Mouse (Mus musculus) midbrain, embryonic 10.5 days (tissue): ENCODE results near the gene Epha8. TPM values are rescaled to one million over a fixed set of nuclear protein-coding genes. Genes with fewer than 3 reads are reported as not detected.

Experiments used
- DNase-seq: peaks from one replicate; pipeline ENCODE4 v3.0.0-alpha.2; 2017; ENCODE audit warnings: low spot score
- H3K27ac ChIP-seq: fragments of 300-500 bp; sonication (generic); replicated peaks from 2 replicates; pipeline ENCODE4 v1.5.1; 2016; ENCODE audit warnings: mild to moderate bottlenecking
- H3K27me3 ChIP-seq: fragments of 300-500 bp; sonication (generic); 2 replicates; pipeline ENCODE4 v1.6.1; 2016; ENCODE audit warnings: low read depth, mild to moderate bottlenecking; ENCODE audit not compliant: poor library complexity, severe bottlenecking
- H3K36me3 ChIP-seq: fragments of 300-500 bp; sonication (generic); 2 replicates; pipeline ENCODE4 v1.6.1; 2016; ENCODE audit warnings: mild to moderate bottlenecking, moderate library complexity
- H3K4me1 ChIP-seq: fragments of 300-500 bp; sonication (generic); 2 replicates; pipeline ENCODE4 v1.6.1; 2016
- H3K4me3 ChIP-seq: fragments of 300-500 bp; sonication (generic); 2 replicates; pipeline ENCODE4 v1.5.1; 2016; ENCODE audit warnings: mild to moderate bottlenecking, moderate library complexity
- H3K9me3 ChIP-seq: fragments of 300-500 bp; sonication (generic); replicated peaks from 2 replicates; pipeline ENCODE4 v1.6.1; 2016; ENCODE audit warnings: mild to moderate bottlenecking
- WGBS: fragments of 180-500 bp; shearing (Covaris S2); methylation state at CpG from one replicate; pipeline ENCODE4 v1.1.7; 2016; 5-methylcytosine and 5-hydroxymethylcytosine counted together
- polyA plus RNA-seq: library from polyadenylated mRNA; unstranded; fragments of >200 nt; fragmentation: Nextera tagmentation; extraction: Ambion mirVana; gene quantifications from 2 replicates; pipeline ENCODE4 v1.2.1, GENCODE M21; 2016

The Epha8 gene
- polyA plus RNA-seq, 1 experiment from 2014 or later: 3.9 TPM

DNA sequence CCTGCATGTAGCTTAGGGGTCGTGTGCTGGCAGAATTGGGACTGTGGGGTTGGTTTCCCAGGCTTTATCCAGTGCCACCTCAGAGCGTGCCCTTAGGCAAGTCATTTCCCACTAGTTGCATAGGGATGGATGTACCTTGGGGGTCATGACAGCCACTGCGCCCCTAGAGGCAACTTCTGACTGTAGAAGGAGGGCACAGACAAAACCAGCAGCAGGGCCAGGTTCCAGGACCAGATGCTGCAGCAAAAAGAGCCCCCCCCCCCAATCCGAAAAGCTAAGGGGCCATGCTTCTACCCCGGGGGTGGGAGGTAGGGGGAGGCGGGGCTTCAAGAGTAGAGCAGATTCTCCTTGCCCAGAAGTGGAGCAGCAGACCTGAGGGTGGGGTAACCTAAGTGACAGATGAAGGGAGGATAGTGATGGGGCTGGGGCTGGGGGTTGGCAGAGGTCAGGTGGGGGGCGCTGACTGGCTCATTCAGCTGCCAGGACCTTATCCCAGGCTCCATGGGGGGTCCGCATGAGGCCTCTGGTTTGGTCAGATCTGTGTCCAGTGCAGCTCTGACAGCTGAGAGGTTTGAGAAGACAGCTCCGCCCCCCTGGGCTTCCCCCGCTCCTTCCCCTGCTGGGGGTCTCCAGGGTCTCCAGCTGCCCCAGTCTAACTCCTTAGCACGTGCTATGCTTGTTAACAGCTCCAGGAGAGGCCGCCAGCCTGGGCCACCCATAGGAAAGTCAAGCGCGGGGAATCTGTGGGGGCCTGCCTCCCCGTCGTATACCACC is 13.1 kb upstream of the Epha8 start:
- H3K36me3 ChIP-seq: no peaks in the 10 kb centered on the region
- 39% methylated on average over 16 of the region's 16 CpGs for WGBS
- DNase-seq: no peak
- no peaks in the 10 kb centered on the region for H3K9me3 ChIP-seq
- no peak overlapping the region for H3K4me3 ChIP-seq
- H3K4me1 ChIP-seq: peaks cover 84% of the 10 kb centered on the region
- H3K27me3 ChIP-seq: peaks cover 100% of the 10 kb centered on the region
- peak overlapping the region; percentile 50 for H3K27ac ChIP-seq

DNA sequence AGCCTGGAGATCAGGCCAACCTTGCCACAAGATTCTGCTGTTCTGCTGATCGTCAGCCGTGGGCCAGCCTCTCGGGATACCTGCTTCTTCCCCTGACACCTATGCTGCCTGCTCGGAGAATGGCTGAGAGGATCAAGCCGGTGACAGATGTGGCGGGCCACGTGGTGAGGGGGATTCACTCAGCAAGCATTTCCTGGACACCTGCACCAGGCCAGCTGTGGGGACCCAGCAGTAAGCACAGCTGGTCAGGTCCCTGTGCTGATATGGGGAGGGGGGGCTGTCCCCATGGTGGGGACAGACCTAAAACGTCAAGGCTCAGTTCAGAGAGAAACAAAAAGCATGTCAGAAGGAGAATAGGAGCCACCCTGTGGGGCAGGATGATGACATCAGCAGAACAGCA is 12.5 kb upstream of the Epha8 start:
- H3K27me3 ChIP-seq: peaks cover 100% of the 10 kb centered on the region
- H3K4me3 ChIP-seq: no peak overlapping the region
- no peak for DNase-seq
- peaks cover 84% of the 10 kb centered on the region for H3K4me1 ChIP-seq
- H3K27ac ChIP-seq: peak overlapping the region; percentile 2; the same call in 1 of the 2 replicates
- no peaks in the 10 kb centered on the region for H3K36me3 ChIP-seq
- WGBS: 72% methylated on average over 8 of the region's 8 CpGs
- H3K9me3 ChIP-seq: no peaks in the 10 kb centered on the region

DNA sequence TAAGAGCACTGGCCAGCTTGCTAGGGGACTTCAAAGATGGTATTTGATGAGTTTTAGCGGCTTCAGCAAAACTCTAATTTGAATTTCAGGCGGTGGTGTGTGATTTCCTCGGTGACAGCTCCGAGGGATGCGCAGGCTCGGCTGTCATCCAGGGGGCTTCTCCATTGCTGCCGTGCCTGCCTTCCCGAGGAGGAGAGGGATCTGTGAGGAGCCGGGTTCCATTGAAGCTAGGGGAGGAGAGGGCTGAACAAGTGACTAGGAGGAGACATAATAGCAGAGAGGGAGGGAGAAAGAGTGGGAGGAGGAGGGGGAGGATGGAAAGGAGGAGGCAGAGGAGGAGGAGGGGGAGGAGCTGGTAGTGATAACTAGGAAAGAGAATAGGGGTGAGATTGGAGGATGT is 10.9 kb upstream of the Epha8 start:
- H3K4me3 ChIP-seq: peak overlapping the region; percentile 10; the same call in 1 of the 2 replicates
- H3K27me3 ChIP-seq: peaks cover 100% of the 10 kb centered on the region
- H3K27ac ChIP-seq: peak overlapping the region; percentile 60
- DNase-seq: no peak
- no peaks in the 10 kb centered on the region for H3K36me3 ChIP-seq
- 32% methylated on average over 9 of the region's 9 CpGs for WGBS
- H3K9me3 ChIP-seq: no peaks in the 10 kb centered on the region
- peaks cover 89% of the 10 kb centered on the region for H3K4me1 ChIP-seq

DNA sequence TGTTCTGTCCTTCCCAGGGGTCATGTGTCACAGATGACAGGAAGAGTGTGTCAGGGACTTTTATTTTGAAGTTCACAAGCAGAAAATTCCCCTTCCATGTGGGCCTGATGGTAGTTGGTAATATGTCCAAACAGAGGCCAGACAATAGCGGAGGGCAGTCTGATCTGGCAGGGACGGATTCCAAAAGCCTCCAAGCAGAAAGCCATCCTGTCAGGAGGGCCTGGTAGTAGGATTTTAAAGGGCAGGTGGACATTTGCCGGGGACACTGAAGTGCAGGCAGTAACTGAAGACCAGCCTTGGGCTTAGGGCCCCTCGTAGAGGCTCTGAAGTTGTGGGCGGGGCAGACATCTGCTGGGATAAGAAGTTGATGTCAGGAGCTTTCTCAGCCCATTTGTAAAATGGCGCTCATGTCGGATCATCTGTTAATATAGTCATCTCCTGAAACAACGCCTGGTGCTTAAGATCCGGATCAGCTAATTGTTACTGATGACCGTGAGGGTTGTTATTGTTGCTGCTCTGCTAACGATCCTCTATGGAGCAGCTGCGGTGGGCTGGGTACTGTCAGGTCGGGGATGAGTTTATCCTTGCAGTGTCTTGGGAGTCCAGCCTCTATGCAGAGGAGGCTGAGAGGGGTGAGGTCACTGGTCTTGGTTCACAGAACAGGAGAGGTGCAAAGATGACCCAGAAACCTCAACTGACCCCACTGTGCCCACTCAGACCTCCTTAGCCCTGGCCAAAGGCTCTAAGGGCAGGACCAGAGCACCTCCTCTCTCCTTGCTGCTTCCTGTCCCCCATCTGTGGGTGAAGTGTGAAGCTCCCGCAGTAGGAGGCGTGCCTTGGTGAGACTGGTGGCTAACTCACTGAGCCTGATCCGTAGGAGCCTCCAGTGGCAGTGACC is 10.1 kb upstream of the Epha8 start:
- Histone ChIP-seq H3K4me1 (peaks cover 96% of the 10 kb centered on the region), H3K27me3 (peaks cover 100% of the 10 kb centered on the region), H3K27ac (peak overlapping the region; percentile 60), H3K36me3 (no peaks in the 10 kb centered on the region), H3K4me3 (peak overlapping the region; percentile 10; the same call in 1 of the 2 replicates), H3K9me3 (no peaks in the 10 kb centered on the region)
- peak; percentile 68 for DNase-seq
- WGBS: 30% methylated on average over 16 of the region's 16 CpGs

DNA sequence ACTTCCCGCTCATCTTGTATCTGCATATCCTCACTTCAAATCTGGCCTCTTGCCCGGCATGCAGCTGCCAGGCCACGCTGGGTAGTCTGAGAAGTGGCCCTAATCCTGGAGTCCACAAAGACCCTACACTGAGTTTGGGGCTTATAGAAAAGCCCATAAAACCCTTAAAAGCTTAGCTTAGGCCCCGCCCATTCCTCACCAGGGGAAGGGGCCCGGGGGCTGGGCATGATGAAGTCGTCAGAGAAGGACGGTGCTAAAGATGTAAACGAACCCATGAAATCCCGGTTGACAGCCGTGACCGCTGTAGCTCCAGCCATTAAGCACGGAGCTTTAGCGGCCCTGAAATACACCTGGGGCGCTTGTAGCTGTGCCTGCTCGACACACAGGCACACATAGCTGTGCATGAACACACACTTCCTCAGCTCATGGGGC is 8.4 kb upstream of the Epha8 start:
- DNase-seq: peak; percentile 80
- H3K4me3 ChIP-seq: no peak overlapping the region
- peaks cover 100% of the 10 kb centered on the region for H3K4me1 ChIP-seq
- no peaks in the 10 kb centered on the region for H3K36me3 ChIP-seq
- H3K9me3 ChIP-seq: no peaks in the 10 kb centered on the region
- peak overlapping the region; percentile 70 for H3K27ac ChIP-seq
- H3K27me3 ChIP-seq: peaks cover 100% of the 10 kb centered on the region
- 16% methylated on average over 15 of the region's 15 CpGs for WGBS

DNA sequence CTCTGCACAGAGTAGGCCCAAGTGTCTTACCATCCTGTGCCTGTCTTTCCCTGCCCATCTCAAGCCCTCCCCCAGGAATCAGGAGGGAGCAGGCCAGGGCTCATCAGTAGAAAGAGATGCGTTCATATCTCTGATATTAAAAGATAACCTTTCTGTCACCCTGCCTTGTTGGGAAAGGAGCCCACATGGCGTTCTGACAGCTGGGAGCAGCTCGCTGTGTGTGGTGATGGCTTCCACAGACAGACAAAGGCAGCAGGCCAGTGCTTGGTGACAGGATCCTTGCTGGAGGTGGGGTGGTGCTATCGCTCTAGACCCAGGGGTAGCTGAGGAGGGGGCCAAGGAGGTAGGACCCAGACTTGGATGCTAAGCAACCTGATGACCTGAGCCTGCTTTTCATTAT is 5.8 kb upstream of the Epha8 start:
- Histone ChIP-seq H3K4me3 (no peak overlapping the region), H3K4me1 (peaks cover 88% of the 10 kb centered on the region), H3K27me3 (peaks cover 100% of the 10 kb centered on the region), H3K27ac (peak overlapping the region; percentile 72), H3K9me3 (no peaks in the 10 kb centered on the region), H3K36me3 (no peaks in the 10 kb centered on the region)
- 55% methylated on average over 4 of the region's 4 CpGs for WGBS
- DNase-seq: no peak

DNA sequence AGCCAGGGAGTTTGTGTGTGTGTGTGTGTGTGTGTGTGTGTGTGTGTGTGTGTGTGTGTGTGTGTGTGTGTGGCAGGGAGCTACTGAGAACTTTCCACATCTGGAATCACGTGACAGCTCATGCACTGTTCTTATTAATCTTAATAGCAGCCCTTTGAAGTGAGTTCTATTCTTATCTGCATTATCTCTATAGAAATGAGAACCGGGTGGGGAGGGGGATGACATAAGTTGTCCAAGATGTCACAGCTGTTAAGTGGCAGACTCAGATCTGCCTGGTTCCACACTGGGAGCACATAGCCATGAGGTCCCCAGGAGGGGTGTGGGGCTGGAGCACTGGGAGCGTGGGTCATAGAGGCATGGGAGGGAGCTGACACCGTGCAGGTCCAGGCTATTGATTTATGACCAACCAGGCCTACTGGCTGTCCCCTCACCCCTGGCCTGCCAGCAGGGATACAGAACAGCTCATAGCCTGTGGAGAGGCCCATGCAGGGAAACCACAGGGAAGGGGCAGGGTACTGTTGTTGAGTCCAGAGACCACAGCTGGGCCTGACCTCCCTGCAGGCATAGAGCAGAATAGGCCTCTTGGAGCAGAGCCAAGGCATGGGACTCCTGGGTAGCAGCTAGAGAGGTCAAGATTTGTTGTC is 5.1 kb upstream of the Epha8 start:
- Histone ChIP-seq H3K27me3 (peaks cover 100% of the 10 kb centered on the region), H3K36me3 (no peaks in the 10 kb centered on the region), H3K9me3 (no peaks in the 10 kb centered on the region), H3K4me3 (no peak overlapping the region), H3K4me1 (peaks cover 88% of the 10 kb centered on the region), H3K27ac (peak overlapping the region; percentile 68)
- WGBS: 48% methylated on average over 4 of the region's 4 CpGs
- peak; percentile 42 for DNase-seq

DNA sequence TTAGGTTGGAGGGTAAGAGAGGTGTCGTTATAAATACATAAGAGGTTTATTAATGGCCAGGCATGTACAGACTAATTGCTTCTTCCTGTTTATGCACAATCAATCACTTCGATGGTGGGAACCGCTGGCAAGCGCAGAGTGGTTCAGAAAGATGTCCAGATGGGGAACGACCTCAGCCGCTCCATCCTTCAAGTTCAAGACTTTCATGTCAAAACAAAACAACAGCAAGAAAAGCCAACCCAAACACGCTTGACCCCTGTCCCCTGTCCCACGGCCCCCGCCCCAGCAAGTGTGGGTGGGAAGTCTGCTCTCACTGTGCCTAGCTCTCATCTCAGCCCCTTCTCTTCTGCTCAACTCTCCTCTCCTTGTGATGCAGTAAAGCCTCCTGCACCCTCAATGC is 4.0 kb upstream of the Epha8 start:
- DNase-seq: no peak
- Histone ChIP-seq H3K36me3 (no peaks in the 10 kb centered on the region), H3K27ac (0 out of 2 replicates have a peak overlapping the region, but pooled peaks have one; percentile 23), H3K4me3 (no peak overlapping the region), H3K27me3 (peaks cover 100% of the 10 kb centered on the region), H3K9me3 (no peaks in the 10 kb centered on the region), H3K4me1 (peaks cover 86% of the 10 kb centered on the region)
- 86% methylated on average over 9 of the region's 9 CpGs for WGBS

DNA sequence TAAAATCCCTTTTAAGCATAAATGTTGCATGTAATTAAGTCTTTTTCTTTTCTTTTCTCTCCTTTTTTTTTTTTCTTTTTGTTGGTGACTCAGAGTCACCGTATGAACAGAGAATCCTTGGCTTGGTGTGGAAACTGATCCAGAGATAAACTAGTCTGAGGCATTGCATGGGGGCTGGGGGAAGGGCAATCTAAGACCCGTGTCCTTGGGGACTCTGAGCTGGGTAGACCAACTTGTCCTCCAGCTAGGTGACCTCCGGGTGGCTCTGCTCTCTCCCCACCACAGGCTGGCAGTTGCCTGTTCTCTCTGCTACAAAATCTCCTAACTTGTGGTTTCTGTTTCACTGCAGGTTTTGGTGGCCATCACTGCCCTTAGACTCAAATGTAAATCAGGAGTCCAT is 3.5 kb upstream of the Epha8 start:
- no peaks in the 10 kb centered on the region for H3K9me3 ChIP-seq
- 70% methylated on average over 3 of the region's 3 CpGs for WGBS
- no peaks in the 10 kb centered on the region for H3K36me3 ChIP-seq
- peaks cover 100% of the 10 kb centered on the region for H3K27me3 ChIP-seq
- no peak overlapping the region for H3K4me3 ChIP-seq
- H3K4me1 ChIP-seq: peaks cover 85% of the 10 kb centered on the region
- DNase-seq: no peak
- H3K27ac ChIP-seq: no peak overlapping the region

DNA sequence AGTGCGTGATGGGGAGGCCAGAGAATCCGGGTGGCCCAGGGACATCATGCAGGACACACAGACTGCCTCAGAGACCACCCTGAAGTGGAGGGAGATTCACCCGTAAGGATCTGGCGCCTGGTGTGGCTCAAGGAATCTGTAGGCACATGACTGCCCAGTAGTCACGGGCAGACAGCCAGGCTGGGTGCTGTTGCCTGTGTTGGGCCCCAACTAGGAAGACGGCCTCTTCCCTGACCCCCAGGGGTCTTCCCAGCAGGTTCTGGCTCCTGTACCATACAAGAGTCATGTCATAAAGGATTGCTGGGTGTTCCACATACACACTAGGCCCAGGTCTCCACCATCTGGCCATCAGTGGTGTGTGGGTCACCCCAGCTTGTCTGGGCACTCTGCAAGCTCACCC is 2.1 kb downstream of the Epha8 start:
- Histone ChIP-seq H3K4me3 (no peak overlapping the region; the same call in 1 of the 2 replicates), H3K27me3 (peaks cover 100% of the 10 kb centered on the region)
- WGBS: 77% methylated on average over 6 of the region's 6 CpGs

DNA sequence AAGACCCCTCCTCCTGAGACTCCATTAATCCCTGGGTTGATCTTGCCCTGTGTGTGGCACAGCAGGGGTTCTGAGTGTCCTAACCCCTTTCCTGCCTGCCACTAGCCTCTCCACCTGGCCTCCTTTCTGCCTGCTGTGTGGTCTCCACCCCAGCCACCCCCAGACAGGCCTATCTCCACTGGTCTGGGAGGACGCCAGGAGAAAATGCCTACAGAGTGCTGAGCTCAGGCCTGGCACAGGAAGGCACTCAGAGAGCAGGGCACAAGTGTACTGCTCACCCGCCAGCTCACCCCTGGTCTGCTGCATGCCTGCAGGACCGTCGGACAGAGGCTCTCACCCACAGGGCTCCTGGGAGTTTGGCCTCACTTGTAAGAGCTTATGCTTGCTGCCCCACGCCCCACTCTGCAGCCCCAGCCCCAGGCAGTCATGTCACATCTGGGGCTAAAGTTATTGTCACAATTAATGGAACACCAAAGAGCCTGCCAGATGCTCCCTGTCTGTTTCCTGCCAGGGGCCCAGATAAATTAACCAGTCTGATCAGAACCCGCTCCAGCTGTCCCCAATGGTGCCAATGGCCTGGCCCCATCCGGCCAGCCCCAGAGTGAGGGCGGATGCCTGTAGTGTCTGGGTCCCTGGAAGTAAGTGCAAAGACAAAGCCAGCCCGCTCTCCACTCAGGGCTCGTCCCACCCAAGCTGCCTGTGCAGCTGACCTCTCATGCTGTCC is 7.2 kb downstream of the Epha8 start:
- Histone ChIP-seq H3K27me3 (peaks cover 100% of the 10 kb centered on the region), H3K27ac (no peak overlapping the region)
- WGBS: 48% methylated on average over 10 of the region's 10 CpGs

More for the DNA sequence above, 2.1 kb downstream of the Epha8 start:
- Histone ChIP-seq H3K36me3 (no peaks in the 10 kb centered on the region), H3K9me3 (no peaks in the 10 kb centered on the region), H3K27ac (no peak overlapping the region), H3K4me1 (peaks cover 56% of the 10 kb centered on the region)
- DNase-seq: no peak

DNA sequence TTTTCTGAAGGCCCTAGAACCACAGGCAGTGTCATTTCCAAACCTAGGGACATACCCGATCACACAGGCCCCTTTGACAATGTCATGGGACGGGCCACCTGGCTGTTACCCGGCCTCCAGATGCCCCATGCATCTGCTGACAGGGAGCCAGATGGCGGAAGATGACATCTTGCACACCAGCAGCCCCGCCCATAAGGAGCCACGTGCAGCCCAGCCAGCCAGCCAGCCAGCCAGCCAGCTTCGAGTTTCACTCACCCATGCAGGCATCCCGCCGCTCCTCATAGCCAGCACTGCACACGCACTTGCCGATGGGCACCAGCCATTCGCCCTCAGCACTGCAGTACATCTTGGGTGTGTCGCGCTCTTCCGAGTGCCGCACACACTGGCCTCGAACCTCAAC is 11.2 kb downstream of the Epha8 start:
- Histone ChIP-seq H3K4me1 (peaks cover 65% of the 10 kb centered on the region), H3K27ac (0 out of 2 replicates have a peak overlapping the region, but pooled peaks have one; percentile 10), H3K27me3 (peaks cover 100% of the 10 kb centered on the region), H3K4me3 (no peak overlapping the region), H3K36me3 (no peaks in the 10 kb centered on the region), H3K9me3 (no peaks in the 10 kb centered on the region)
- WGBS: 72% methylated on average over 17 of the region's 17 CpGs
- no peak for DNase-seq

More for the DNA sequence above, 7.2 kb downstream of the Epha8 start:
- Histone ChIP-seq H3K36me3 (no peaks in the 10 kb centered on the region), H3K9me3 (no peaks in the 10 kb centered on the region), H3K4me3 (no peak overlapping the region), H3K4me1 (peaks cover 51% of the 10 kb centered on the region)
- DNase-seq: no peak
